Mouse (Mus musculus) brain, embryonic 14.5 days (tissue): Measurements from ENCODE around the gene Tead4. TPM values are rescaled to one million over a fixed set of nuclear protein-coding genes. Genes with fewer than 3 reads are reported as not detected.
"Not testable (repeated sequence)": the region's sequence is repeated elsewhere in the genome, so short reads cannot be mapped to it uniquely, and the experiment has no call there.

Experiments
- DNase-seq: peaks from one replicate; pipeline ENCODE4 v3.0.0-alpha.2; 2011; ENCODE audit warnings: low read depth
- CTCF ChIP-seq: fragments of 200-500 bp; IDR thresholded peaks from 2 replicates; pipeline ENCODE4 v1.5.1; 2012; ENCODE audit warnings: inconsistent platforms, mild to moderate bottlenecking, moderate library complexity, borderline replicate concordance; ENCODE audit not compliant: insufficient read depth, insufficient read length; ENCODE audit errors: extremely low read depth
- POLR2A ChIP-seq: fragments of 200-500 bp; IDR thresholded peaks from 2 replicates; pipeline ENCODE4 v1.6.1; 2012; ENCODE audit warnings: mild to moderate bottlenecking, inconsistent platforms, borderline replicate concordance; ENCODE audit not compliant: poor library complexity, insufficient read depth, insufficient read length, severe bottlenecking; ENCODE audit errors: extremely low read depth
- polyA plus RNA-seq: library from polyadenylated mRNA; depleted of rRNA; stranded (reverse); fragments of >200 nt; gene quantifications from 2 replicates; pipeline ENCODE4 v1.2.3, GENCODE M21; 2012

The Tead4 gene
- polyA plus RNA-seq, 1 experiment = 0.81 TPM

GRCm38 (mm10) chr6:128304801-128305200 is 4.2 kb upstream of the Tead4 start:
- TF ChIP-seq POLR2A (no peak), CTCF (no peak)
- no peak for DNase-seq

DNA sequence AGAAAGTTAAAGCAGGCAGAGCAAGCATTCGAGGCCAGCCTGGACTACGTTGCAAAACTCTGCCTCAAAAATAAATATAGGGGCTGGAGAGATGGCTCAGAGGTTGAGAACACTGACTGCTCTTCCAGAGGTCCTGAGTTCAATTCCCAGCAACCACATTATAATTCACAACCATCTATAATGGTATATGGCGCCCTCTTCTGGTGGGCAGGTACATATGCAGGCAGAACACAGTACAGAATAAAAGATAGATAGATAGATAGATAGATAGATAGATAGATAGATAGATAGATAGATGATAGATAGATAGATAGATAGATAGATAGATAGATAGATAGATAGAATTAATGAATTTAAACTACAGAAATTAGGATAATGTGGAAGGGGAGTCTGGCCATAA is 2.0 kb upstream of the Tead4 start:
- DNase-seq = not testable (repeated sequence)

DNA sequence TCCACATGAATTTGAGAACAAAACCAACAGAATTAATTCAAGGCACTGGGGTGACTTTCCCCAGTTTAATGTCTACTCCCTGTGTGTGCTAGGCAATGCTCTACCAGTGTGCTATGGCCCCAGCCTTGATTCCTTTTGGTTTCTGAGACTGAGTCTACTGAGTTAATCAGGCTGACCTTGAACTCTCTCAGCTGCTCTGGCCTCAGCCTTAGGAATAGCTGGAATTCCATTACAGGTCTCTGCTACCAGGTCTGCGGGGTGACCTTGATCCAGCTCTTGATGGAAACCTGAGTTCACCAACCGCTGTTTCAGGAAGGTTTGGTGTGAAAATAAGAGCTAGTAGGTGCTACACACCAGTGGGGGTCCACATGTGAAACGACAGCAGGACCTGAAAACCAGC is 1.3 kb upstream of the Tead4 start:
- TF ChIP-seq POLR2A (no peak), CTCF (no peak)

DNA sequence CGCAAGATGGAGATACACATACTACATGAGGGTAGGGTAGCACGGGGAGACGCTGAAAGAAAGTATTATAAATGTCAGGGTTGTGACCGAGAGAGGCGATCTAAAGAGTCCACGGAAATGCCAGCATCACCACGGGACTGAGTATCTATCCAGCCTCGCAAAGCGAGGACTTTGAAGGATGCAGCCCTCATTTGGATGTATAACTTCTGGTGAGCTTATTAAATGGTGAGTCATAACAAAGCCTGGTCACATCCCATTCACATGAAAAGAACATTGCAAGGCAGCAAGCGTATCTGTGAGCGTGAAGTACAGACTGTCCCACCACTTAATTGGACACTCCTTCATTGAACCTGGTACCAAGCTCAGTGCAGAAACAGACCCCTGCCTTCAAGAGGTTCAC is 835 bp upstream of the Tead4 start:
- DNase-seq = no peak
- TF ChIP-seq CTCF (no peak), POLR2A (no peak)

More for the DNA sequence above, 1.3 kb upstream of the Tead4 start:
- DNase-seq = no peak

DNA sequence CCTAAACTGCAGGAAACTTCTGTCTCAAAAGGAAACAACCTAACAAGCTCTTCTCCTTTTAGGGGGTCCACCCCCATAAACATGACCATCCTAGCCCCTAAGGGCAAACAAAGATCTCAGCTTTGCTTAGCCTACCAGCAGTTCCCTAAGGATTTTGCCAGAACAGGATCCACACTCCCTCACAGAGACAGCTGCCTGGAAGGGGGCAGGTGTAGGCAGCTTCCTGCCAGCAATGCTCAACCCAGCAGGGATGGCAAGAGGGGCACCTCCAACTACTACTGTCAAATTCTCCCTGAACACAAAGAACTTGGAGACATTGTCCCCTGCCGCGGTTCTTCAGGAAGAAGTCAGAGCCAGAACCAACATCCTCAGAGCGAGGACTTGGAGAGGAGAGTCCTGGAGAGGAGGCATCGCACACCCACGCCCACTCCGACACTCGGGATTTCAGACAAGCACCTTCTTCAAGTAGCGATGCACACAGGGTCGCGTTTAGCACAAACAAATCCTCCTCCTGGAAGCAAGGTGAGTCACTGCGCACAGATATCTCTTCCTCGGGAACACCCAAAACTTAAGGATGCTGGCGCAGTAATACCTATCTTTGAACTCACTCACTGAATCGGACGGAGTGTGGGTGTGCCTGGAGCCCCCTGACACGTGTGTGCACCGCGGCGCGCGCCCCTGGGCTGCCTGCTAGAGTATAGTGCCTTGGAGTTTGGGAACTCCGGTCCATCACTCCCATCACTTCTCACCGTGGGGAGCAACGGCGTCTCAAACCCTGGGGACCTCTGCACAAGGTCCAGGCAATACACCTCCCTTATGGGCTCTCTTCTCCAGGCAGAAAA is 1.1 kb downstream of the Tead4 start:
- peak; percentile 15 for DNase-seq
- no peak for TF ChIP-seq CTCF

GRCm38 (mm10) chr6:128298246-128298645 is 2.4 kb downstream of the Tead4 start:
- TF ChIP-seq POLR2A = no peak
- no peak for TF ChIP-seq CTCF
- no peak for DNase-seq

GRCm38 (mm10) chr6:128296750-128297393 is 3.8 kb downstream of the Tead4 start:
- peak; percentile 18 for DNase-seq
- no peak for TF ChIP-seq CTCF
- TF ChIP-seq POLR2A = no peak

- DNase-seq = peak; percentile 76
- TF ChIP-seq CTCF = no peak
- no peak for TF ChIP-seq POLR2A
Measured at GRCm38 (mm10) chr6:128295876-128296749, 4.5 kb downstream of the Tead4 start.

DNA sequence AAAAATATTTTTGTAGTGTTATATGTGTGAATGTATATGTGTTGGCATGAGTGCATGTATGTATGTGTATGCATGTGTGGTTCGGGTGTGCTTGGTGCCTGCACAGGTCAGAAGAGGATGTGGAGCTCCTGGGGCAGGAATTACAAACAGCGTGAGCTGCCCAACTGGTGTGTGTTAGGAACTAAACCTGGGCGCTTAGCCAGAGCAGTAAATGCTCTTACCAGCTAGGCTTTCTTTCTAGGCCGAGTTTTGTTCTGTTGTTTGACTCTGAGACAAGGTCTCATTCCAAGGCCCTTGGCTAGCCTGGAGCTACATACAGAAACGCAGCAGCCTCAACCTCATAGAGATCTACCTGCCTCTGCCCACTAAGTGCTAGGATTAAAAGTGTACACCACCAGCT is 9.3 kb downstream of the Tead4 start:
- DNase-seq = peak; percentile 19
- TF ChIP-seq POLR2A (no peak), CTCF (no peak)

DNA sequence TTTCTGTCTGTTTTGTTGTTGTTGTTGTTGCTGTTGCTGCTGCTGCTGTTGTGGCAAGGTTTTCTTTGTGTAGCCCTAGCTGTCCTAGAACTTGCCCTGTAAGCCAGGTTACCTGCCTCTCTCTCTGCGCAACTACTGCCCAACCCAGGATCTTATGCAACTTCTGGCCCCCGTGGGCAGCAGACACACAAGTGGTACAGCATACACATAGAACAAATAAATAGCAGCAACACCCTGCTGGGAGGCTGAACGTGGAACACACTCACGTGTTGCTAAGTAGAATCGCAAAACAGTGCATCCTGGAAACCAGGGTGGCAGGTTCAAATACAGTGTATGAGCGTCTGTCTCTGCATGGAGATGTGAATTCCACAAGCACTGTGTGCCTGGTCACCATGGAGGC is 11.9 kb downstream of the Tead4 start:
- DNase-seq = no peak
- TF ChIP-seq CTCF (no peak), POLR2A (no peak)

DNA sequence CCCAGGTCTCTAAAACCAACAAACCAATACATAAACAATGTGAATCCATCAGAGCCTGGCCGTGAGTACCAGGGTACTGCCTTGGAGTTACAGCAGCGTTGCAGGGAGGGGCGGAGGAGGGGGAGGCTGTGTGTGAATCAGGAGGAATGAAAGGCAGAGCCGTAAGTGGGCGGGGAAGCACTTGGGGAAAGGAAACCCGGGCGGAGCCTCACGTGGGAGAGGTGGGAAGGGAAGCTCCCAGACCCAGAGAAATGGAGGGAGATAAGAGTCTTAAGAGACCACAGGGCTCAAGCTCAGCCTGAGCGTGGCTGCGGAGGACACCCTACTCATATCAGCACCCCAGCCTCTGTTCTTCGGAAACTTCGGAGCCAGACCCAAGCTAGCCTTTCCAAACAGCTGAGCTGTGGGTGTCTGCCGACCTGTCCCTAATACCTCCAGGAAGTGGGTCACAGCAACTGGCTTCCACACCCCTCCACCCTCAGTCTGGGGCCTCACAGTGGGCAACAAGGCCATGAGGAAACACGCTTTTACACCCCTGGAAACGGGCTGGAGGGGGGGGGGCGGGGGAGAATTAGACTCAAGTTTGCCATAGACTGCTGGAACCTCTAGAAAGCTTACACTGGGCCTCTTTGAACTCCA is 14.7 kb downstream of the Tead4 start:
- TF ChIP-seq POLR2A (no peak), CTCF (no peak)
- peak; percentile 62 for DNase-seq
